Mouse (Mus musculus): ENCODE results near the gene Cdkn1a. TPM values are rescaled to one million over a fixed set of nuclear protein-coding genes. Genes with fewer than 3 reads are reported as not detected.
A peak's percentile ranks its signal among the peaks of the same experiment; 100 is the strongest.

The Cdkn1a gene
- total RNA-seq, 4 experiments from 2014 or later = 9.8 to 33.8 (median 12.1) TPM

DNA sequence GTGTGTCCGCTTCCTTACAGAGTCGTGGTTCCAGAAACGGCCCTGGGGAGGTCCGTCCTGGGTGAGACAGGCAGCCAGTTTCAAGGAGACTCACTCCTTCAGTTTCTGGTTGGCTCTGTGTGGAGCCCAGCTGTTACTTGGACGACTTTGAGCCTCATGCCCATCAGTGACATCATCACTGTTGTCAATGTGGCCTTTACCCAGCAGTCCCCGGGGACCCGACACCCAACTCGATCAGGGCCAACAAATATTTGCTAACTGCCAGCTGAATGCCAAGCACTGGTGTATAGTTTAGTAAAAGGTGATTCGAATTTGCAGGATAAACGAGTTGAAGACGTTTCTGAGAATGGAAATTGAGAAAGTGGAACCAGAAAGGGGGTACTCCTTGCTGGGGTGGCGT, 25.2 kb downstream of the Cdkn1a start:
- DNase-seq (ENCODE audit: low spot score in 2 of 2) = no peak

- no peak for DNase-seq (ENCODE audit: low spot score in 2 of 2)
These were observed 26.4 kb downstream of the Cdkn1a start for GRCm38 (mm10) chr17:29117006-29117648.

DNA sequence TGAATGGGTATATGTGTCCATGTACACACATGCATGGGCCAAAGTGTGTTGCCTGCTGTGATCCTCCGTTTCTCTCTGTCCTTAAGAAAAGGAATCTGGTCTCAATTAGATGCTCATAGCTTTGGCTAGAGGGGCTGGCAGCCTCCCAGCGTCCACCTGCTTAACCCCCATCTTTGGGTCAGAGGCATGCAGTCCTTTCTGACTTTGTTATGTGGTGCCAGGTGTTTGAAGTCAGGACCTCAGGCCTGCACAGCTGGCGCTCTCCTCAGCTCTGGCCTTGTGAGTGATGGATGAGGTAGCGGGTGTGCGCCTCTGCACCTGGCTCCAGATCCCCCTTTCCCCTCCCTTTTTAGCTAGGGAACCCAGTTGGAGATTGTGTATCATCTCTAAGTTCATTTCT, 27.3 kb downstream of the Cdkn1a start:
- no peak for DNase-seq (ENCODE audit: low spot score in 2 of 2)

- DNase-seq (ENCODE audit: low spot score in 2 of 2) = no peak
These were observed 29.9 kb downstream of the Cdkn1a start for GRCm38 (mm10) chr17:29120666-29121065.

DNA sequence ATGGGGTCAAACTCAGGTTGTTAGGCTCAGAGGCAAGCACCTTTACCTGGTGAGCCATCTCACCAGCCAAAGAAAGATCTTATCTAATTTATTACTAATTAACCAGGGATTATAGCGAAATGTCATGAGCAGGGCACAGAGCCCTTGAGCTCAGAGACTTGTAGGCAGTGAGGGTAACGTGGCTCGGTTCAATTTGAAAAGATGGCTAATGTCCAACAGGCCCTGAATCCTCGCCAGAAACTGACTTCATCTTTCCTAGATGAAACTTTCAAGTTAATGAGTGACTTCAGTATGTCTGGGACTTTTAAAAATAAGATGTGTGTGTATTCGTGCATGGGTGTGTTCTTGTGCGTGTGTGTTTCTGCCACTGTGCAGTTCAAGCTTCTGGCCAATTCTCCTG, 32.0 kb downstream of the Cdkn1a start:
- DNase-seq (ENCODE audit: low spot score in 2 of 2) = no peak

DNA sequence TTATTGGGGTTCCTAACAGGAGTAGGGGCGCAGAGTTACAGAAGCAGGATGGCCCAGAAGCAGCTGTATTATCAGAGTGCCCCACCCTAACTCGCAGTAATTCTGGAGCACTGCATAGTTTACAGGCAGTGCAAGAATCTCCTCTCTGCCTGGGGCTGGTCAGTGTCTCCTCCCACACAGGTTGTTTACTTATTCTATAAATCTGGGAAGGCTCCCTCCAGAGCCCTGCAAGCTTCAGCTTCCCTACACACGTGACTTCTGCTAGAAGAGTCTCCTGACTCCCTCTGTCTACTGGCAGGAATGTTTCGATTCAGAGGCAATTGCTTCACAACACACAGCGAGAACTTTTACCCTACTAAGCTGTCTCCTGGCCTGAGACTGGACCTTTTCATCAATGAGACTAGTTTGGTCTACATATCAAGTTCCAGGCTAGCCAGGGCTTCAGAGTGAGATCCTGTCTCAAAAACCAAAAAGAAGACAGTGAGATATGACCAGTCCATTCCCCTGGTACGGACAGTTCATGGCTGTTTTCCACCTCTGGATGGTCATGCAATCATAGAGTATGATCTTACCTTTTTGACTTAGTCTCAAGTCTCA, 32.9 kb downstream of the Cdkn1a start:
- DNase-seq (ENCODE audit: low spot score in 2 of 2) = no peak

- DNase-seq (ENCODE audit: low spot score in 2 of 2) = no peak
These were observed 35.8 kb downstream of the Cdkn1a start for GRCm38 (mm10) chr17:29126561-29126960.

GRCm38 (mm10) chr17:29129341-29129740, 38.6 kb downstream of the Cdkn1a start:
- no peak for DNase-seq (ENCODE audit: low spot score in 2 of 2)

DNA sequence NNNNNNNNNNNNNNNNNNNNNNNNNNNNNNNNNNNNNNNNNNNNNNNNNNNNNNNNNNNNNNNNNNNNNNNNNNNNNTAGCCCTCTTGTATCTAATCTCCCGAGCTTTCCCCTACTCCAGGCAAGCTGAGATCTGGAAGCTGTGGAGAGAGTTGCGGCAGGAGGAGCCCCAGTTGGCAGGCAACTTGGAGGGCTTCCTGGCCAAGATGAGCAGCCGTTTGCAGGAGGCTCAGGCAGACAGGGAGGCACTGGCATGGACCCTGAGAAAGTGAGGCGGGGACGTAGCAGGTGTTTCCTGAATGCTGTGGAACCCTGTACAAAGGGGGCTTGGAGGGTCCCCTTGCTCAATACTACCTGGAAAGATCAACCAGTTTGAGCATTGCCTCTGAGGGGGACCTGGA, 44.3 kb downstream of the Cdkn1a start:
- DNase-seq (ENCODE audit: low spot score in 2 of 2) = no peak

GRCm38 (mm10) chr17:29136236-29136635, 45.5 kb downstream of the Cdkn1a start:
- peak; percentile 79 to 87 for DNase-seq (ENCODE audit: low spot score in 2 of 2)

DNA sequence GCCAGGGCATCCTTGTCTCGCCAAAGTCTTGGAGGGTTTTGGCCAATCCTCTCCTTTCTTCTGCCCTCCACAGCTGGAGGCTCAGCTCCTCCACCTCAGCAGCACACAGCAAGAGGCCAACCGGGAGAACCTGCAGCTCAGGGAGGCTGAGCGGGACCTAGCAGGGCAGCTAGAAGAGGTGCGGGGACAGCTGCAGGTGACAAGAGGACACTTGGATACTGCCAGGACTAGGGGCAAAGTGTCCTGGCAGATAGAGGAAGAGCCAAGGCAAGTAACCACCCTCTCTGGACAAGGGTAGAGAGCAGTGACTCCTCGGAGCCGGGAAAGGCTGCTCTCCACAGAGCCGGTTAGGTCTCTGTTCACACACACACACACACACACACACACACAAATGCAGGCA, 47.1 kb downstream of the Cdkn1a start:
- DNase-seq (ENCODE audit: low spot score in 2 of 2) = no peak

DNA sequence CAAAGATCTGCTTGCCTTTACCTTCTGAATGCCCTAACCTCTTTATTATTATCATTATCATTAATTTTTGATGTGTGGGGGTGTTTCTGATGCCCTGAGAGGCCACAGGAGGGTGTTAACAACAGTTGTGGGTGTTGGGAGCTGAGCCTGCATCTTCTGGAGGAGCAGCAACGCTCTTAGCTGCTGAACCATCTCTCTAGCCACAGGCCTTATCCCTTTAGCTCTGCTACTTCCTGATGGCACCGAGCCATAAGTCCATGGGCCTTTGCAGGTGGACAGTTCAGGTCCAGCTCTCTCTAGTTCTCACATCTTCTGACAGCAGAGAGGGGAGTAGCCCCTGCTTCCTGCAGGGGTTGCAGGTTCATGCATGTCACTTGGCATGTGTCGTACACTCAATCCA, 50.8 kb downstream of the Cdkn1a start:
- DNase-seq (ENCODE audit: low spot score in 2 of 2) = no peak

GRCm38 (mm10) chr17:29143266-29143665, 52.5 kb downstream of the Cdkn1a start:
- DNase-seq (ENCODE audit: low spot score in 2 of 2) = no peak

GRCm38 (mm10) chr17:29145101-29145500, 54.3 kb downstream of the Cdkn1a start:
- DNase-seq (ENCODE audit: low spot score in 2 of 2) = no peak

GRCm38 (mm10) chr17:29147273-29147672, 56.5 kb downstream of the Cdkn1a start:
- DNase-seq (ENCODE audit: low spot score in 2 of 2) = no peak

- DNase-seq (ENCODE audit: low spot score in 2 of 2) = no peak
These were observed 57.0 kb downstream of the Cdkn1a start for GRCm38 (mm10) chr17:29147773-29148172.

- no peak for DNase-seq (ENCODE audit: low spot score in 2 of 2)
These were observed 59.0 kb downstream of the Cdkn1a start for GRCm38 (mm10) chr17:29149766-29150165.

Other genes with a start within 250 kb of the Cdkn1a start
- not detected for gene Pnpla1, start 232.6 kb upstream of the Cdkn1a start, total RNA-seq (2022)
- gene 4930539E08Rik, start 175.7 kb upstream of the Cdkn1a start, total RNA-seq (2022) = not detected
- not detected for gene Pxt1, start 147.1 kb upstream of the Cdkn1a start, total RNA-seq (2022)
- 10 to 100 TPM; 27.0 to 38.6 (median 28.7) TPM for gene Kctd20, start 139.0 kb upstream of the Cdkn1a start, total RNA-seq (2022)
- gene Stk38, start 83.0 kb upstream of the Cdkn1a start, total RNA-seq (2022) = 10 to 100 TPM; 19.5 to 22.5 (median 19.8) TPM
- gene Srsf3, start 58.3 kb upstream of the Cdkn1a start, total RNA-seq (2022) = 10 to 100 TPM; 29.4 to 43.1 (median 37.1) TPM
- under 1 TPM in 3 of 4 experiments, not detected in 1; 0.24 to 0.61 (median 0.56) TPM for gene Rab44, start 23.2 kb downstream of the Cdkn1a start, total RNA-seq (2022)
- gene Cpne5, start 147.2 kb downstream of the Cdkn1a start, total RNA-seq (2022) = not detected
- gene Ppil1, start 173.2 kb downstream of the Cdkn1a start, total RNA-seq (2022) = 1 to 10 TPM; 4.8 to 8.3 (median 6.7) TPM
- 100 to 1,000 TPM; 107 to 140 (median 126) TPM for gene BC004004, start 177.8 kb downstream of the Cdkn1a start, total RNA-seq (2022)
- gene Pi16, start 226.7 kb downstream of the Cdkn1a start, total RNA-seq (2022) = 10 to 100 TPM; 12.3 to 27.4 (median 16.7) TPM